Mouse (Mus musculus) lung, postnatal 36 days (tissue): ENCODE measurements around the gene Setd4.

Experiments
- DNase-seq: peaks from one replicate; pipeline ENCODE4 v3.0.0; 2022; ENCODE audit warnings: mixed read lengths

Gene Setd4

GRCm38 (mm10) chr16:93591450-93592430 lies 12.1 kb downstream of the Setd4 start:
- DNase-seq = no peak

DNA sequence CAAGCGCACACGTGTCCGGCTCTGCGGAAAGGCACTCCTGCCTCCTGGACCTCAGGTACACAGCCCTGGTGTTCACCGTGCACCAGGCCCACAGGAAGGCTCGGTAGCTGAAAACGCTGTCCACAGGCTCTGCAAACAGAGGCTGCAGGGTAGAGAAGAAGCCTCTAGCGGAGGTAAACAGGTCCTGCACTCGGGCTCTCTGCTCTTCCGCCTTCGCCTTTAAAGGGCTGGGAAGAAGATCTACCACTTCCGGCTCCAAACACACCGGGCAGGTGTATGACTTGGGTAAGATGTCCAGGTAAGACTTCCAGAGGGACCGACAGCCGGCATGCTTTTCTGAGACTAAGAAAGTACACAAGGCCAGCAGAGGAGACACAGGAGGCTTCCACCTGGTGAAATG lies 12.9 kb downstream of the Setd4 start:
- no peak for DNase-seq

- DNase-seq = peak; percentile 13
Observed at GRCm38 (mm10) chr16:93588281-93588680, 15.6 kb downstream of the Setd4 start.

GRCm38 (mm10) chr16:93586382-93586781 lies 17.5 kb downstream of the Setd4 start:
- DNase-seq = no peak

DNA sequence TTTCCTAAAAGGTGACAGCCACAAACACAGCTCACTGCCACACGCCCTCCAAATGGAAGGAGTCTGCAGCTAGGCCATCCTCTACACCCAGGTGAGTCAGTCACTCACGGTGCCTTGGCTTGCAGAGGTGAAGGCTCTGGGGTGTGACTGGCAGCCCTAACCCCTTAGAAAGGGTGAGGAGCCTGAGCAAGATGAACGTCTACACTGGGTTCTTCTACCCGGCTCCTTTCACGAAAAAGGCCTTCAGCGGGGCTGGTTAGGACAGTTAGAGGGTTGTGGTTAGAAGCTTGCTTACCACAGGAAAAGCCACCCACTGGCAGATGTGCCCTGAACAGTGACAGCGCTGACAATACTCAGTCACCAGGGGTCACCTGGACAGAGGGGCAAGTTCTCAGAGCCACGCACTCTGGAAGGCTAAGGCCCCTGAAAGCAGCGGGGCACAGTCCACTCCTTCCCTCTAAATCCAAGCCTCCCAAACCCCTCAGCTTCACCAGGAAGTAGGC lies 18.1 kb downstream of the Setd4 start:
- no peak for DNase-seq

- DNase-seq = peak; percentile 34
Observed at GRCm38 (mm10) chr16:93584976-93585702, 18.7 kb downstream of the Setd4 start.

DNA sequence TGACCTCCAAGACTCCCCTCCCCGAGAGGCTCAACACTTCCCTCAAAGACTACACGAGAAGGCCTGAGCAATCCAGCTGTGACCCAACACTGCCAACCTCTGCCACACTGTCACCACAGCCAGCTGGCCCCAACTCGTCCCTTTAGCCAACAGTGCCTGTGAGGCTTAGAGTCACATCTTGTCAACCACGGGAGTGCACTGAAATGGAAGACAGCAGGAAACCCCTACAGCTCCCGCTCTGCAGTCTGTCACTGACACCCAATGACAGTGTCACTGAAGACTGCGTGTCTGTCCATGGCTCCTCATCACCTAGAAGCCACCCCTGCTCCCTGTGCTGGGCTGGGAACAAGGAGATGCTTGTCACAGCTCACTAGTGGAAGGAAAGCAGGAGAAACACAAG lies 22.7 kb downstream of the Setd4 start:
- DNase-seq = peak; percentile 58

- DNase-seq = no peak
Observed at GRCm38 (mm10) chr16:93578346-93579005, 25.4 kb downstream of the Setd4 start.

GRCm38 (mm10) chr16:93576412-93577082 lies 27.3 kb downstream of the Setd4 start:
- peak; percentile 88 for DNase-seq

DNA sequence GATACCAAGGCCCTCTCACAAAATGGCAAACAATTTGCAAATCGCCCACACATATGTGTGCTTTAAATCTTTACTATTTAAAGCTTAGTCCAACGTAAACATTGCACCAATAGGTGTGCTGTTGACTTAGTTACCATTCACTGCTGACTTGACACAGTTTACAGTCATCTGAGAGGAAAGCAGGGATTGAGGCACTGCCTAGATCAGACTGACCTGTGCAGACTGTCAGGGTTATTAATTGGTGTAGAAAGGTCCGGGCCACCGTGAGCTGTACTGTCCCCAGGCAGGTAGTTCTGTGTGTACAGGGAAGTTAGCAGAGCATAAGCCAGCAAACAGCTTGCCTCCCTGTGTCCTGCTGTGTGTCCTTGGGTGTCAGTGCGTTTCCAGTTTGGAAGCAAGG lies 28.3 kb downstream of the Setd4 start:
- DNase-seq = no peak

DNA sequence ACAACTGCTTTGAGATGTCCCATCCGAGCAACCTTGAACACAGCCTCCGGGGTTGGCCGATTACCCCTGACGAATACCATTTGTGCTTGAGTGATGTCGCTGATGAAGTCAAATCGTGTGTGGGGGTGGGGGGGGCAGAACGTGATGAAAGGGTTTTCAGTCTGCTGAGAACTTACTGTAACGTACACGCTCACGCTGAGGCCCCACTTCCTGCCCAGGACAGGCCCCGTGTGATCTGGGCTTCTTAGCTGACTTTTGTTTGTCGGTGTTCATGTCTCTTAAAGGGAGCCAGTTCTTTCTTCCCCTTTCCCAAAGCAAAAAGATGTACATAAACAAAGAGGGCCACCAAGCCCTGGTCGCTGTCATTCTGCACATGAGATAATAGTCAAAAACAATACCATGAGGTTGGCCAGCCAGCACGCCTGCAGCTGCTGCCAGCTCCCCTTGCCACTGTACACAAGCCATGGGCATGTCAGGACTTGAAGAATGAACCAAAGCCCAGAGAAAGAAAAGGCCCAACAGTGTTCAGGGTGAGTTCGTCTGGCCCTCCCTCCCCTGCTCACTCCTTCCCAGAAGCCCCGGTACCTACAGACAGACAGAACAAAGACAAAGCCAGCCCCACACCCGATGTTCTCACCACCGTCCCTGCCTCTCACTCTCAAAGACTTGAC lies 29.2 kb downstream of the Setd4 start:
- DNase-seq = peak; percentile 24

DNA sequence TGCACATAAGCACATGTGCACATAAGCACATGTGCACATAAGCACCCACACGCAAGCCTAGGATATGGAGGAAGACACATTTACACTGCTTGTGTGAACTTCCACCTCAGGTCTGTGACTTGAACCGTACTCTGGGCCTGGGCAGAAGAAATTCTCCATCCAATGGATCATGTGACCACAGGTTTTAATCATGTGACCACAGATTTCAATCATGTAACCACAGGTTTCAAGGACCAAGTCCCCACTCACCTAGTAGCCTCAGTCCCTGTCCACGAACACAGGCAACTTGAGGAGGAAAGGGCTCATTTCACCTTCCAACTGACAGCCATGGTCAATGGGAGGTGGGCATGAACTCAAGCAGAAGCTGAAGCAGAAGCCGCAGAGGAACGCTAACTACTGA lies 30.4 kb downstream of the Setd4 start:
- no peak for DNase-seq

DNA sequence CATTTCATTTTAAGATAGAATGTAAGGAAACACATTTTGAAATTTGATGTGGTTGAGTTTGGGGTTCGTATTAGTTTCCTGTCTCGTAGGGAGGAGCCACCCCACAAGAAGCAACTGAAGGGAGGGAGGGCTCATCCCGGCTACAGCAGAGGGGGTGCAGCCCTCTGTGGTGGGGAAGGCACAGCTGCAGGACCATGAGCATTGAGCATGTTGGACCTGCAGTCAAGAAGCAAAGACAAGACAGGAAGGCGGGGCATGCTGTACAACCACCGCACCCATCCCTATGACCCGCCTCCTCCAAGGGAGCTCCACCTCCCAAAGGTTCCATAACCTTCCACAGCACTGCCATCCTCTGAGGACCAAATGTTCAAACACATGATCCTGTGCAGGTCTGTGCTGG lies 31.5 kb downstream of the Setd4 start:
- DNase-seq = no peak

- DNase-seq = no peak
Observed at GRCm38 (mm10) chr16:93558499-93558898, 45.4 kb downstream of the Setd4 start.

GRCm38 (mm10) chr16:93557646-93558045 lies 46.2 kb downstream of the Setd4 start:
- peak; percentile 78 for DNase-seq

DNA sequence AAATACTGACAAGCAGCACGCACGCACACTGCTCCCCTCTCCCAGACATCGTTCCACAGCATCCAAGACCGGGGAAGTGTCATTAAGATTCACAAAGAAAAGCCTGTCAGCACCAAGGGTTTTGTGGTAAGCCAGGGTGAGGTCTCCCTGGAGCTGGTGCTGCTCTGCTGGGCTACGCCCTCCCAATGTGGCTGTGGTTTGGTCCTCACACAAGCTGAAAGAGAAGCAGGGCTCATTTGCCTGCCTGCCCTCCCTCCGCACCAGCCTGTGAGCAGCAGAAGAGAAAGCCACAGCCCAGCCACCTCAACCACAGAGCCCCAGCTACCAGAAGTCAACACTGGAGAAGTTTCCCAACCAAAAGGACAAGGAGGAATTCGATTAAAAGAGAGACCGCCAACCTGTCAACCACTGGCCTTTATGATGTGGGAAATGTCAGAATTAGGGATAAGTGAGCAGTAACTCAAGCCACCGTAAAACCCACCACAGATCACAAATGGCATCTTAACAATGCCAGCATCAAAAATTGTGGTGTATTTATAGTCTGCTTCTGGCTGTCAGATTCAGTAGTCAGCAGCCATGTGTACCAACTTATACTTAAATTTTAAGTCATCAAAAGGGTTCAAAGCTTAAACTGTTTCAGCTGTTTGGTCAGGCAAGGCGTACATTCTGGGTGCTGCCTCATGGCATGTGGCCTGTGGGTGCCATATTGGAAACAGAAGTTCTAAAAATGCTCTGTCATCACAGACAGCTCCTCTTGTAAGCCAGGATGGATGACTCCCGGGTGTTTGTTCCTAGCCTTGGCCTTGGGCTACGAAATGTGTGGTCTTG lies 51.0 kb downstream of the Setd4 start:
- peak; percentile 23 for DNase-seq

DNA sequence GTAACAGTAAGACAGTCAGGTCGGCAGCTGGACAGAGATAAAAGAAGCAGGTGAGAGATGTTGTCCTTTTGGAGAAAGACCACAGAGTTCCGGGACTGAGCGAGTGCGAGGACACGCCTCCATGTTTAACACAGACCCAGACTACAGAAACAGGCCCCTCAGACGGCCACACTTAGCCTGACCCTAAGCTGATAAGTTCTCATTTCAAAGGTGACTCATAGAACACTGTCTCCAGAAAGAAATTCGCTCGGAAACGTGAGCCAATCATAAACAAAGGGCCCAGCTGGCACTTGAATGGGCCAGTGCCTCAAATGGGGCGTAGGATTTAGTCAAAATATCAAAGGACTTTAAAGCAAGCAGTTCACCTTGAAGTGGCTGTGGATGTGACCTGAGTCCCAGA lies 54.6 kb downstream of the Setd4 start:
- DNase-seq = peak; percentile 12

GRCm38 (mm10) chr16:93548045-93548444 lies 55.8 kb downstream of the Setd4 start:
- no peak for DNase-seq

- no peak for DNase-seq
Observed at GRCm38 (mm10) chr16:93547122-93547521, 56.7 kb downstream of the Setd4 start.

DNA sequence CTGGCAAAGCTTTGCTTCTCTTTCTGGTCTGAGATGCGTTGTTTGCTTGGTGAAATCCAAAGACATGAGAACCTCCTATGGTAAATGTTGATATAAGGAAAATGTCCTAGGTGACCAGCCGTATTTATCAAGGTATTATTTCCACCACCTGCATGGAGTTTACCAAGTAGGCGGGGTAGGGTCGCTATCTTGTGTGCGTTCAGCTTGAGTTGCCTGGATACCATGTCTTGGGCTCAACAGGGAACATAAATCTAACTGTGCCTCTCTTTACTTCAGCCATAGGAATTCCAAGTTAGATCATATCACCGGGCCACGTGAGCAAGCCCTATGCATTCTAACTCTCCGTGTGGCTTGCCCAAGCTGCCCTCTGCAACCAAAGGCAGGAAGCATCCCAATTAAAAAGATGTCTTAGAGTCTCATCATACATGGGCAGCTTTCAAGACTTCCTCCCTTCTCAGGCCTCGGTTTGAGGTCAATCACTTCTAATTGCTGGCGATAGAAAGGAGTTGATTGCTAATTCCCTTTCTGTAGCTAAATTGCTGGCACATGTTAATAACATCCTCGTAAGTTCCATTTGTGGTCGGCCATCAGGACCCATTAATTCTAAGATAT lies 57.4 kb downstream of the Setd4 start:
- DNase-seq = no peak

- DNase-seq = no peak
Observed at GRCm38 (mm10) chr16:93544931-93545330, 58.9 kb downstream of the Setd4 start.
